Mouse (Mus musculus): ENCODE results near the gene Zic2. TPM values are rescaled to one million over a fixed set of nuclear protein-coding genes. Genes with fewer than 3 reads are reported as not detected.

The Zic2 gene
- total and polyA plus RNA-seq, 3 experiments = 0.31 TPM; not detected in 2

GRCm38 (mm10) chr14:122485635-122486181, 10.5 kb downstream of the Zic2 start:
- Histone ChIP-seq H3K4me1 (ENCODE audit: control insufficient read depth, insufficient read depth, low read length) (peaks cover 2% of the 10 kb centered on the region; the same call in 1 of the 2 replicates), H3K79me2 (replicated peaks; ENCODE audit: control insufficient read depth, insufficient read depth, low read length) (no peaks in the 10 kb centered on the region), H3K27ac (no peak overlapping the region), H3K36me3 (ENCODE audit: control insufficient read depth, insufficient read depth, low read length) (no peaks in the 10 kb centered on the region), H3K27me3 (ENCODE audit: control insufficient read depth, insufficient read depth, low read length) (peaks cover 27% of the 10 kb centered on the region), H3K9ac (ENCODE audit: low read depth, low read length) (no peak overlapping the region), H3K4me3 (no peak overlapping the region)
- WGBS = 9% methylated on average over 12 of the region's 12 CpGs
- TF ChIP-seq CTCF (IDR thresholded peaks at IDR 0.05) (no peak), POLR2A (IDR thresholded peaks at IDR 0.05; ENCODE audit: insufficient read depth, low read depth, low read length) (no peak), EP300 (IDR thresholded peaks at IDR 0.05; ENCODE audit: insufficient read depth, low read depth, low read length) (no peak)
- no peak for DNase-seq
- intact Hi-C loops (cut with DNase I) = no loop called here

GRCm38 (mm10) chr14:122486611-122487010, 11.4 kb downstream of the Zic2 start:
- 21% methylated on average over 1 of the region's 1 CpGs for WGBS
- intact Hi-C loops (cut with DNase I) = no loop called here
- no peak for DNase-seq
- H3K36me3 ChIP-seq (ENCODE audit: control insufficient read depth, insufficient read depth, low read length) = no peaks in the 10 kb centered on the region
- H3K27ac ChIP-seq = no peak overlapping the region
- peaks cover 2% of the 10 kb centered on the region; the same call in 1 of the 2 replicates for H3K4me1 ChIP-seq (ENCODE audit: control insufficient read depth, insufficient read depth, low read length)
- H3K4me3 ChIP-seq = no peak overlapping the region
- no peaks in the 10 kb centered on the region for H3K79me2 ChIP-seq (replicated peaks; ENCODE audit: control insufficient read depth, insufficient read depth, low read length)
- peaks cover 29% of the 10 kb centered on the region for H3K27me3 ChIP-seq (ENCODE audit: control insufficient read depth, insufficient read depth, low read length)
- TF ChIP-seq EP300 (IDR thresholded peaks at IDR 0.05; ENCODE audit: insufficient read depth, low read depth, low read length) (no peak), CTCF (IDR thresholded peaks at IDR 0.05) (no peak), POLR2A (IDR thresholded peaks at IDR 0.05; ENCODE audit: insufficient read depth, low read depth, low read length) (no peak)
- H3K9ac ChIP-seq (ENCODE audit: low read depth, low read length) = no peak overlapping the region

DNA sequence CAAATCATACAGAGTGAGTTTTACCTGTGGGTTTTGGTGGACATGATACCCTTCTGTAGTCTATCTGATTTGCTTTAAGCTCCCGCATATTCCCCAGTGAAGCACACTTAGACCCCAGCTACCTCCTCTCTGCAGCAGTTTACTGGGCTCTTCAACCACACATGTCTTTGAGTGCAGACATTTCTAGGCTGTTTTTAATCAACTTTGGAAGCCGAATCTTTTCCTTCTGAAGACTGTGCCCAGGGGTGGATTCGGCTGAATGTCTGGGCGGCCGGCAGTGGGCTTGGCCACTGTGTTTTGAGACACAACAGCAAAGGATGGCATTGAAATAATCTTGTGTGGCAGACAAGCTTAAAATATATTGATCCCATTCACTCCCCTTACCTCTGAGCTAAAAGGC, 12.1 kb downstream of the Zic2 start:
- no peak overlapping the region for H3K9ac ChIP-seq (ENCODE audit: low read depth, low read length)
- peaks cover 2% of the 10 kb centered on the region; the same call in 1 of the 2 replicates for H3K4me1 ChIP-seq (ENCODE audit: control insufficient read depth, insufficient read depth, low read length)
- WGBS = 17% methylated on average over 5 of the region's 5 CpGs
- TF ChIP-seq EP300 (IDR thresholded peaks at IDR 0.05; ENCODE audit: insufficient read depth, low read depth, low read length) (no peak), CTCF (IDR thresholded peaks at IDR 0.05) (no peak), POLR2A (IDR thresholded peaks at IDR 0.05; ENCODE audit: insufficient read depth, low read depth, low read length) (no peak)
- no peak overlapping the region for H3K27ac ChIP-seq
- peaks cover 27% of the 10 kb centered on the region for H3K27me3 ChIP-seq (ENCODE audit: control insufficient read depth, insufficient read depth, low read length)
- no peak overlapping the region for H3K4me3 ChIP-seq
- intact Hi-C loops (cut with DNase I) = no loop called here
- no peak for DNase-seq
- no peaks in the 10 kb centered on the region for H3K36me3 ChIP-seq (ENCODE audit: control insufficient read depth, insufficient read depth, low read length)
- H3K79me2 ChIP-seq (replicated peaks; ENCODE audit: control insufficient read depth, insufficient read depth, low read length) = no peaks in the 10 kb centered on the region

- TF ChIP-seq CTCF (IDR thresholded peaks at IDR 0.05) = no peak
- TF ChIP-seq EP300 (IDR thresholded peaks at IDR 0.05; ENCODE audit: insufficient read depth, low read depth, low read length) = no peak
- TF ChIP-seq POLR2A (IDR thresholded peaks at IDR 0.05; ENCODE audit: insufficient read depth, low read depth, low read length) = no peak
- H3K27me3 ChIP-seq (ENCODE audit: control insufficient read depth, insufficient read depth, low read length) = peaks cover 17% of the 10 kb centered on the region
- H3K4me3 ChIP-seq = no peak overlapping the region
- H3K27ac ChIP-seq = no peak overlapping the region
- no peak for DNase-seq
- no peak overlapping the region for H3K9ac ChIP-seq (ENCODE audit: low read depth, low read length)
- intact Hi-C loops (cut with DNase I) = loop anchor here (2.0 kb wide), 1 partner anchor 24 kb away; the partner anchor contains the start of gene Zic5
- H3K36me3 ChIP-seq (ENCODE audit: control insufficient read depth, insufficient read depth, low read length) = no peaks in the 10 kb centered on the region
- 4% methylated on average over 5 of the region's 5 CpGs for WGBS
- peaks cover 2% of the 10 kb centered on the region; the same call in 1 of the 2 replicates for H3K4me1 ChIP-seq (ENCODE audit: control insufficient read depth, insufficient read depth, low read length)
- no peaks in the 10 kb centered on the region for H3K79me2 ChIP-seq (replicated peaks; ENCODE audit: control insufficient read depth, insufficient read depth, low read length)
These were observed 13.8 kb downstream of the Zic2 start for GRCm38 (mm10) chr14:122489041-122489440.

DNA sequence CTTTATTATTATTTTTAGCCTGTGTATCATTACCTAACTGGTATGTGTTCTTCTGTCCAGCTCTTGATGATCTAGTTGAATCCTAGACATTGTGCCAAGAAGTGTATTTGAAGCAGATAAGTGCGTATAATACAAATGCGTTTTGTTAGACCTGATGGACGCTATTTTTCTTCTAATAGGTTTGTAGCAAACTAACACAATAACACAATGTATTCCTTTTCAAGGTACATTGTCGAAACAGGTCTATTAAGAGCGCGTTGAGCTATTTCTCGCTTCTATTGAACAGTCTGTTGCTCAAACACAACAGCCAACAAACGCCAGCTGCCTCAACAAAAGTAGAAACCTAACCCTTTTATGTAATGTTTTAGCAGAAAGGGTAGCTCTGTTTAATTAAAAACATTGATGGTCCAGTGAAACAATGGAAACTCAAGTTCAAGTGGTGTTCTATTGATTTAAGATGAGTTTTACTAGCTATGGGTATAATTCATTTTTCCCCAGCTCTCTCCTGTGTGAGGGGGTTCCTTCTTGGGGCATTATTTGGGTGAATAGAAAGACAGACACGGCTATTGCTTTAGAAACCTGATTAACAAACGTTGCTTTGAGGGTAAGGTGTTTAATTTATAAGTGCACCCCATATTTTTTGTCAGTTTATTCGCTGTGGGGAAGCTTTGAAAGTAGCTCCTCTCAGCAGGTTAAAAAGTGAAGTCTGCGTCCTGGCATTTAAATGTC, 14.6 kb downstream of the Zic2 start:
- no peak overlapping the region for H3K27ac ChIP-seq
- intact Hi-C loops (cut with DNase I) = loop anchor here (2.0 kb wide), 1 partner anchor 25 kb away; the partner anchor contains the start of gene Zic5
- no peak for DNase-seq
- whole genome bisulfite sequencing = 17% methylated on average over 12 of the region's 12 CpGs
- TF ChIP-seq EP300 (IDR thresholded peaks at IDR 0.05; ENCODE audit: insufficient read depth, low read depth, low read length) = no peak
- TF ChIP-seq POLR2A (IDR thresholded peaks at IDR 0.05; ENCODE audit: insufficient read depth, low read depth, low read length) = no peak
- TF ChIP-seq CTCF (IDR thresholded peaks at IDR 0.05) = no peak
- no peak overlapping the region for H3K9ac ChIP-seq (ENCODE audit: low read depth, low read length)
- H3K4me3 ChIP-seq = no peak overlapping the region
- no peaks in the 10 kb centered on the region for H3K36me3 ChIP-seq (ENCODE audit: control insufficient read depth, insufficient read depth, low read length)
- H3K4me1 ChIP-seq (ENCODE audit: control insufficient read depth, insufficient read depth, low read length) = peaks cover 2% of the 10 kb centered on the region; the same call in 1 of the 2 replicates
- H3K79me2 ChIP-seq (replicated peaks; ENCODE audit: control insufficient read depth, insufficient read depth, low read length) = no peaks in the 10 kb centered on the region
- peaks cover 15% of the 10 kb centered on the region for H3K27me3 ChIP-seq (ENCODE audit: control insufficient read depth, insufficient read depth, low read length)
